Mouse (Mus musculus) testis, adult 2 months (tissue): ENCODE results near the gene Gas6. TPM values are rescaled to one million over a fixed set of nuclear protein-coding genes. Genes with fewer than 3 reads are reported as not detected.

Experiments
- H3K27ac ChIP-seq: fragments of 200-500 bp; 2 replicates; pipeline ENCODE4 v1.5.1; 2012; ENCODE audit warnings: low read depth, low read length; ENCODE audit not compliant: control insufficient read depth, insufficient read depth
- H3K27me3 ChIP-seq: fragments of 200-500 bp; 2 replicates; pipeline ENCODE4 v1.6.1; 2012; ENCODE audit warnings: mild to moderate bottlenecking, low read length, moderate library complexity; ENCODE audit not compliant: control insufficient read depth, insufficient read depth
- H3K36me3 ChIP-seq: fragments of 200-500 bp; 2 replicates; pipeline ENCODE4 v1.6.1; 2012; ENCODE audit warnings: mild to moderate bottlenecking, low read length; ENCODE audit not compliant: control insufficient read depth, insufficient read depth
- H3K4me1 ChIP-seq: fragments of 200-500 bp; 2 replicates; pipeline ENCODE4 v1.6.1; 2012; ENCODE audit warnings: low read length; ENCODE audit not compliant: control insufficient read depth, insufficient read depth
- H3K4me3 ChIP-seq: fragments of 200-500 bp; 2 replicates; pipeline ENCODE4 v1.5.1; 2012; ENCODE audit warnings: low read depth, mild to moderate bottlenecking, low read length, moderate library complexity, mixed read lengths; ENCODE audit not compliant: control insufficient read depth
- CTCF ChIP-seq: fragments of 200-500 bp; IDR thresholded peaks from 2 replicates; pipeline ENCODE4 v1.5.1; 2012; ENCODE audit warnings: low read depth, mild to moderate bottlenecking, inconsistent platforms, low read length, moderate library complexity; ENCODE audit not compliant: control insufficient read depth, insufficient read depth, insufficient replicate concordance
- POLR2A ChIP-seq: fragments of 200-500 bp; IDR thresholded peaks from 2 replicates; pipeline ENCODE4 v1.6.1; 2012; ENCODE audit warnings: low read depth, mild to moderate bottlenecking, inconsistent platforms, low read length, moderate library complexity; ENCODE audit not compliant: control insufficient read depth
- polyA plus RNA-seq: library from polyadenylated mRNA; depleted of rRNA; stranded (reverse); fragments of >200 nt; gene quantifications from 2 replicates; pipeline ENCODE4 v1.2.3, GENCODE M21; 2012; rRNA removed

Gene Gas6
- polyA plus RNA-seq, result 54.9 and 57.8 TPM in 2 replicates

GRCm38 (mm10) chr8:13493858-13494631 is at the start of gene Gas6:
Gas6 (minus strand) TSS chr8:13494490.
- Histone ChIP-seq H3K27me3 (no peaks in the 10 kb centered on the region), H3K27ac (peak within 1 kb of the TSS; percentile 69), H3K4me3 (peak within 1 kb of the TSS; percentile 92)

DNA sequence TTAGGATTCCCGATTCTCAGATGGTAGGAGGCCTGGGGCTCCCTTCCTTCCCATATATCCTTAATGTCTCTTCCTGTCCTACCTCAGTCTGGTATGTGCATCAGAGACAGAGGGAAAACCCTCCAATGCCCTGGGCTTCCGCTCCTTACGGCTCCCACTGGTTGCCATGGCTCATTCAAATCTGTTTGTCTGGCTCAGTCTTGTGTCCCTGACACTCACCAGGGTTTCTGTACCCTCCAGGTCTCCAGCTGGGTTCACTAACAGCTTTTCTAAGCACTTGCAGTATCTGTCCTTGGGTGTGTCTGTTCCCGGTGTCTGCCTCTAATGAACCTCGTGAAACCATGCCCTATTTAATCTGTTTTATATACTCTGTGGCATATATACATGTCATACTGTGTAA is 47.2 kb upstream of the Gas6 start:
- TF ChIP-seq CTCF, result no peak
- no peaks in the 10 kb centered on the region for H3K27me3 ChIP-seq
- H3K4me3 ChIP-seq, result no peak overlapping the region
- no peaks in the 10 kb centered on the region for H3K36me3 ChIP-seq
- H3K27ac ChIP-seq, result no peak overlapping the region
- no peaks in the 10 kb centered on the region; the same call in 1 of the 2 replicates for H3K4me1 ChIP-seq

More at GRCm38 (mm10) chr8:13493858-13494631, at the start of gene Gas6:
- 0 out of 2 replicates have a peak, but pooled peaks have one; percentile 43 for TF ChIP-seq POLR2A
- TF ChIP-seq CTCF, result no peak
- H3K36me3 ChIP-seq, result no peaks in the 10 kb centered on the region
- peaks cover 15% of the 10 kb centered on the region for H3K4me1 ChIP-seq

- Histone ChIP-seq H3K27ac (peak overlapping the region; percentile 11; the same call in 1 of the 2 replicates), H3K4me1 (no peaks in the 10 kb centered on the region; the same call in 1 of the 2 replicates), H3K27me3 (no peaks in the 10 kb centered on the region), H3K36me3 (no peaks in the 10 kb centered on the region), H3K4me3 (no peak overlapping the region)
- TF ChIP-seq CTCF (no peak), POLR2A (no peak)
These were observed 45.8 kb upstream of the Gas6 start for GRCm38 (mm10) chr8:13540122-13540521.

DNA sequence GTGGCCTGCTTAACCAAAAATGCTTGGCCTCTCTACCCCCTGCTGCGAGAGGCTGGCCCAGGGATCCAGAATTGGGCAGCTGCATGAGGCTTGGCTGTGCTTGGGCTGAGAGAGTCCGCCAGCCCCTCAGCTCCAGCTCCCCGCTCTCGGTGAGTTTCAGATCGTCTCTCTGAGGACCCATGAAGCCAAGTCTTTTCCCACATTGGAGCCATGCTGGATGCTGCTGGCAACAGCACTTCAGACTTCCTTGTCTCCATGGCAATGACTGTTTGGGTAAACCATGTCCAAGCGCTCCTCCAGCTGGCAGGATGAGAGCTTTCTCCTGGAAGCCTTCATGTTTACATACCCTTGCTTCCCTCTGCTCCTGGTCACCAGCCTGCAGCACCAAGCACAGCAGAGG is 44.5 kb upstream of the Gas6 start:
- TF ChIP-seq POLR2A (no peak), CTCF (no peak)
- Histone ChIP-seq H3K27ac (no peak overlapping the region), H3K4me1 (no peaks in the 10 kb centered on the region; the same call in 1 of the 2 replicates), H3K36me3 (no peaks in the 10 kb centered on the region), H3K4me3 (no peak overlapping the region), H3K27me3 (no peaks in the 10 kb centered on the region)

DNA sequence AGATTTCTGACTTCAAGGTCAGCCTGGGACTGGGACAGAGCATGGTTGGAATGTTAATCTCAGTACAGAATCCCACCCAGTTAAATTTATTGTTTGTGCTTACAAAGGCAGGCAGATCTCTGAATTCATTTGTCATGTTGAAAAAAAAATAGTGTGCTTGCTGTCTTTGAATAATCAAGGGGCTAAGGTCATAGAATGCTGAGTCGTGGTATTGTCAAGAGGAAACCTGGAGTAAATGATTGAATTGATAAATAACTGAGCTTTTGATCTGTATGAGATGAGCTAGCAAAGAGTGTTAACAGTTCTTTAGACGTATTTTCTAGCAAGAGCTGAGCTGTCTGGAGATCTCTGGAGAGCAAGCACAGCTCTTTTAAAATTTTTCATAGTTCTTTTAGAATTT is 42.8 kb upstream of the Gas6 start:
- no peaks in the 10 kb centered on the region; the same call in 1 of the 2 replicates for H3K4me1 ChIP-seq
- no peaks in the 10 kb centered on the region for H3K36me3 ChIP-seq
- H3K27ac ChIP-seq, result no peak overlapping the region
- H3K4me3 ChIP-seq, result no peak overlapping the region
- no peaks in the 10 kb centered on the region for H3K27me3 ChIP-seq
- TF ChIP-seq POLR2A, result no peak
- TF ChIP-seq CTCF, result no peak

- Histone ChIP-seq H3K27ac (no peak overlapping the region), H3K4me1 (peaks cover 10% of the 10 kb centered on the region), H3K36me3 (no peaks in the 10 kb centered on the region), H3K4me3 (no peak overlapping the region), H3K27me3 (no peaks in the 10 kb centered on the region)
- TF ChIP-seq CTCF, result no peak
These were observed 38.8 kb upstream of the Gas6 start for GRCm38 (mm10) chr8:13533123-13533522.

DNA sequence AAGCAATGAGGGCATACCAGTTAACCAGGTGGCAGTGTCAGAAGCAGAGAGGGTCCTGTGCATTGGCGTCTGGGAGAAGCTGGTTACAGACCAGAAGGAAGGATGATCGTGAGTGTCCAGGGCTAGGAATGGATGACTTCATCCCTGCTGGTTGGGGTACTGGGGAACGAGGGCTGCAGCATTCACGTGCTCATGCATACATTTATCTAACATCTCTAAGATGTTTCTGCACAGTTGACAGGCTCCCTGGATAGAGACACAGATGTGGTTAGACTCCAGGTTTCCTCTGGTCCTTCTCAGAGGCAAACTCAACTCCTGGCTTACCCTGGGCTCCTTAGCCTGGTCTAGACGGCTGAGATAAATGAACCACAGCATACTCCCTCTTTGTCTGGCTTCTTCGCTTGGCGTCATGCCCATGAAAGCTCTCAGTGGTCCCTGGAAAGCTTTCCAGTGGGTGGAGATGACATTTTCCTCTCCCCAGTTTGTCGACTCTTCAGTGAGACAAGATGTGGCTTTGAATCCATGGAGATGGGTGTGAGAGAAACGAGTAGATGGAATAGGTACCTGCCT is 37.4 kb upstream of the Gas6 start:
- H3K4me1 ChIP-seq, result peaks cover 10% of the 10 kb centered on the region
- no peaks in the 10 kb centered on the region for H3K27me3 ChIP-seq
- H3K36me3 ChIP-seq, result no peaks in the 10 kb centered on the region
- no peak overlapping the region for H3K4me3 ChIP-seq
- H3K27ac ChIP-seq, result no peak overlapping the region
- TF ChIP-seq POLR2A, result no peak
- TF ChIP-seq CTCF, result no peak
